ENCODE assay signal across 8 mouse cellular contexts in genomic region chr12:84450351-84450717, GRCm38 (mm10). TPM values are rescaled to one million over a fixed set of nuclear protein-coding genes. Genes with fewer than 3 reads are reported as not detected.
DNase-seq lines count a peak whose midpoint lies in the region; ATAC-seq and TF ChIP-seq lines count a peak whose summit lies in the region.

No protein-coding gene starts in this region.

- no peak overlapping the region for H3K27ac ChIP-seq in MEL (ENCODE audit: control insufficient read depth, low read depth, low read length)
- H3K27ac ChIP-seq in forebrain, embryonic 14.5 days (ENCODE audit: low read depth, low read length): peak overlapping the region; percentile 48; the same call in 1 of the 2 replicates
- H3K27ac ChIP-seq in kidney, embryonic 16.5 days (ENCODE audit: low read length): peak overlapping the region; percentile 90

- H3K9me3 ChIP-seq in MEL (replicated peaks; ENCODE audit: insufficient read depth, low read length): no peaks in the 10 kb centered on the region
- H3K9me3 ChIP-seq in forebrain, embryonic 14.5 days (replicated peaks; ENCODE audit: control insufficient read depth, low read length): no peaks in the 10 kb centered on the region
- H3K9me3 ChIP-seq in kidney, embryonic 16.5 days (ENCODE audit: low read length): no peaks in the 10 kb centered on the region

- H3K36me3 ChIP-seq in MEL (ENCODE audit: control insufficient read depth in 1 of 2, insufficient read depth in 2 of 2, low read length in 2 of 2): peaks cover 0 to 17% of the 10 kb centered on the region in 2 experiments; a peak in 2 of 4 replicates
- H3K36me3 ChIP-seq in forebrain, embryonic 14.5 days (ENCODE audit: control insufficient read depth, insufficient read depth, low read length): no peaks in the 10 kb centered on the region
- H3K36me3 ChIP-seq in kidney, embryonic 16.5 days (ENCODE audit: insufficient read depth, low read length): no peaks in the 10 kb centered on the region

- 1% methylated on average over 6 of the region's 6 CpGs for WGBS in forebrain, embryonic 14.5 days
- 1% methylated on average over 6 of the region's 6 CpGs for WGBS in kidney, embryonic 16.5 days

- no peak; the same call in 1 of the 2 replicates for ATAC-seq in forebrain, embryonic 14.5 days
- ATAC-seq in kidney, embryonic 16.5 days (ENCODE audit: low FRiP score, low TSS enrichment): peak; percentile 0; the same call in 1 of the 2 replicates
- ATAC-seq in megakaryocyte-erythroid progenitor cell, adult 5-6 weeks (replicated peaks; ENCODE audit: low FRiP score, low TSS enrichment, poor library complexity, severe bottlenecking): peak; percentile 4

- TF ChIP-seq POLR2A in MEL (IDR thresholded peaks at IDR 0.05; ENCODE audit: control insufficient read depth in 1 of 2, insufficient read depth in 1 of 2, low read depth in 1 of 2, low read length in 2 of 2, poor library complexity in 1 of 2): no peak

- intact Hi-C loops in gastrocnemius, postnatal 14 days (cut with DNase I; ENCODE audit: low total_unique reads): no loop called here

- H3K27me3 ChIP-seq in MEL (ENCODE audit: control insufficient read depth in 1 of 2, insufficient read depth in 2 of 2, low read length in 2 of 2): no peaks in the 10 kb centered on the region
- no peaks in the 10 kb centered on the region for H3K27me3 ChIP-seq in forebrain, embryonic 14.5 days (replicated peaks; ENCODE audit: control insufficient read depth, insufficient read depth, low read length)
- H3K27me3 ChIP-seq in kidney, embryonic 16.5 days (ENCODE audit: insufficient read depth, low read length): no peaks in the 10 kb centered on the region

- H3K4me1 ChIP-seq in MEL (ENCODE audit: control insufficient read depth in 1 of 2, insufficient read depth in 2 of 2, low read length in 2 of 2): peaks cover 3 to 12% of the 10 kb centered on the region in 2 experiments; a peak in 3 of 4 replicates
- H3K4me1 ChIP-seq in forebrain, embryonic 14.5 days (ENCODE audit: control insufficient read depth, insufficient read depth, low read length): peaks cover 7% of the 10 kb centered on the region
- peaks cover 16% of the 10 kb centered on the region for H3K4me1 ChIP-seq in kidney, embryonic 16.5 days (ENCODE audit: insufficient read depth, low read length)

- TF ChIP-seq RAD21 in MEL (IDR thresholded peaks at IDR 0.05; ENCODE audit: low read depth, low read length): no peak

- TF ChIP-seq EP300 in MEL (IDR thresholded peaks at IDR 0.05; ENCODE audit: low read depth in 1 of 2, low read length in 2 of 2): no peak

- TF ChIP-seq CTCF in MEL (IDR thresholded peaks at IDR 0.05 in 2 of 3, conservative IDR thresholded peaks at IDR 0.05 in 1 of 3; ENCODE audit: control insufficient read depth in 1 of 3, insufficient read depth in 1 of 3, low read depth in 2 of 3, low read length in 3 of 3, poor library complexity in 1 of 3, severe bottlenecking in 1 of 3): no peak

- H3K4me2 ChIP-seq in forebrain, embryonic 14.5 days (ENCODE audit: low read length): peak overlapping the region; percentile 82
- H3K4me2 ChIP-seq in kidney, embryonic 16.5 days (replicated peaks; ENCODE audit: low read depth, low read length): peak overlapping the region; percentile 90

- peak overlapping the region; percentile 61 for H3K9ac ChIP-seq in MEL (ENCODE audit: control insufficient read depth, low read depth, low read length, poor library complexity, severe bottlenecking)
- H3K9ac ChIP-seq in forebrain, embryonic 14.5 days (ENCODE audit: low read length): peak overlapping the region; percentile 66
- H3K9ac ChIP-seq in kidney, embryonic 16.5 days (replicated peaks; ENCODE audit: low read length): peak overlapping the region; percentile 71

- peak overlapping the region; percentile 77 to 89 for H3K4me3 ChIP-seq in MEL (ENCODE audit: control insufficient read depth in 1 of 2, insufficient read depth in 1 of 2, low read depth in 2 of 2, low read length in 2 of 2)
- H3K4me3 ChIP-seq in forebrain, embryonic 14.5 days (ENCODE audit: low read depth, low read length): peak overlapping the region; percentile 75
- peak overlapping the region; percentile 95 for H3K4me3 ChIP-seq in kidney, embryonic 16.5 days (ENCODE audit: low read length)

- peaks cover 13% of the 10 kb centered on the region for H3K79me2 ChIP-seq in MEL (ENCODE audit: control insufficient read depth, insufficient read depth, low read length, poor library complexity)

- peak; percentile 6 for DNase-seq in gastrocnemius, postnatal 14 days
- no peak for DNase-seq in gastrocnemius, postnatal 10 days
- no peak for DNase-seq in MEL (ENCODE audit: low read depth, low spot score)
- DNase-seq in forebrain, embryonic 14.5 days (ENCODE audit: low spot score): no peak
- DNase-seq in thymus, postnatal 10 days (ENCODE audit: low spot score in 2 of 2): no peak
- DNase-seq in urinary bladder, postnatal 10 days (ENCODE audit: low spot score): no peak

TF ChIP-seq in MEL, 35 proteins besides CTCF, POLR2A, EP300 and RAD21 (continues in another document):
- TF ChIP-seq POLR2AphosphoS5 (IDR thresholded peaks at IDR 0.05; ENCODE audit: borderline replicate concordance, low read depth, low read length): no peak
- TF ChIP-seq ZC3H11A (IDR thresholded peaks at IDR 0.05; ENCODE audit: low read depth, low read length): no peak
- TF ChIP-seq ELF1 (IDR thresholded peaks at IDR 0.05; ENCODE audit: low read depth, low read length): no peak
- no peak for TF ChIP-seq CHD1 (IDR thresholded peaks at IDR 0.05; ENCODE audit: low read depth, low read length)
- no peak for TF ChIP-seq RCOR1 (IDR thresholded peaks at IDR 0.05; ENCODE audit: low read depth, low read length)
- no peak for TF ChIP-seq MAZ (IDR thresholded peaks at IDR 0.05; ENCODE audit: low read depth, low read length)
- no peak for TF ChIP-seq ZMIZ1 (IDR thresholded peaks at IDR 0.05; ENCODE audit: low read depth, low read length)

RNA-seq across cellular contexts. Expression of gene Aldh6a1, which starts 0.5 kb away (rescaled TPM):
- 10 to 100 TPM; 43.2 to 55.1 TPM for total RNA-seq in gastrocnemius, postnatal 14 days (2021)
- total RNA-seq in gastrocnemius, postnatal 10 days (2021): 10 to 100 TPM; 32.1 to 34.1 TPM
- 1.0 and 1.4 TPM in 2 replicates for total RNA-seq in MEL (2012; rRNA removed)
- 1 to 10 TPM in 1 of 2 experiments, not detected in 1; 2.9 TPM for polyA plus RNA-seq in MEL (2012; ENCODE audit: insufficient read depth in 1 of 2, insufficient read length in 2 of 2, low read depth in 1 of 2, low replicate concordance in 2 of 2, missing spikeins in 1 of 2)
- polyA plus RNA-seq in forebrain, embryonic 14.5 days (2014; fragmentation: Nextera tagmentation; extraction: Ambion mirVana): 35.2 and 37.7 TPM in 2 replicates
- polyA plus RNA-seq in kidney, embryonic 16.5 days (2015; fragmentation: Nextera tagmentation; extraction: Ambion mirVana): 89.2 and 93.4 TPM in 2 replicates
- 7.5 and 11.2 TPM in 2 replicates for total RNA-seq in megakaryocyte-erythroid progenitor cell, adult 5-6 weeks (2014; fragmentation: Nextera tagmentation)
- 7.0 and 11.3 TPM in 2 replicates for total RNA-seq in megakaryocyte-erythroid progenitor cell, adult 5-6 weeks (2017)

RNA-seq across cellular contexts. Expression of gene Lin52, which starts 0.9 kb away (rescaled TPM):
- total RNA-seq in gastrocnemius, postnatal 14 days (2021): 1 to 10 TPM; 6.3 to 6.4 TPM
- 1 to 10 TPM; 4.9 to 5.6 TPM for total RNA-seq in gastrocnemius, postnatal 10 days (2021)
- 4.9 and 6.7 TPM in 2 replicates for total RNA-seq in MEL (2012; rRNA removed)
- 1 to 10 TPM in 1 of 2 experiments, not detected in 1; 7.7 TPM for polyA plus RNA-seq in MEL (2012; ENCODE audit: insufficient read depth in 1 of 2, insufficient read length in 2 of 2, low read depth in 1 of 2, low replicate concordance in 2 of 2, missing spikeins in 1 of 2)
- polyA plus RNA-seq in forebrain, embryonic 14.5 days (2014; fragmentation: Nextera tagmentation; extraction: Ambion mirVana): 41.2 and 46.1 TPM in 2 replicates
- polyA plus RNA-seq in kidney, embryonic 16.5 days (2015; fragmentation: Nextera tagmentation; extraction: Ambion mirVana): 21.7 and 23.7 TPM in 2 replicates
- total RNA-seq in megakaryocyte-erythroid progenitor cell, adult 5-6 weeks (2014; fragmentation: Nextera tagmentation): 17.0 and 20.2 TPM in 2 replicates
- total RNA-seq in megakaryocyte-erythroid progenitor cell, adult 5-6 weeks (2017): 12.6 and 16.5 TPM in 2 replicates

RNA-seq across cellular contexts. Expression of gene Rnf113a2, which starts 33.3 kb away (rescaled TPM):
- total RNA-seq in gastrocnemius, postnatal 14 days (2021): 1 to 10 TPM; 5.4 to 5.8 TPM
- 1 to 10 TPM; 5.9 to 6.8 TPM for total RNA-seq in gastrocnemius, postnatal 10 days (2021)
- total RNA-seq in MEL (2012; rRNA removed): 0.15 TPM in 1 of 2 replicates, not detected in the other
- under 1 TPM in 1 of 2 experiments, not detected in 1; 0.10 TPM for polyA plus RNA-seq in MEL (2012; ENCODE audit: insufficient read depth in 1 of 2, insufficient read length in 2 of 2, low read depth in 1 of 2, low replicate concordance in 2 of 2, missing spikeins in 1 of 2)
- 27.6 and 30.4 TPM in 2 replicates for polyA plus RNA-seq in forebrain, embryonic 14.5 days (2014; fragmentation: Nextera tagmentation; extraction: Ambion mirVana)
- polyA plus RNA-seq in kidney, embryonic 16.5 days (2015; fragmentation: Nextera tagmentation; extraction: Ambion mirVana): 22.3 and 23.0 TPM in 2 replicates
- 24.5 and 30.2 TPM in 2 replicates for total RNA-seq in megakaryocyte-erythroid progenitor cell, adult 5-6 weeks (2014; fragmentation: Nextera tagmentation)
- 34.9 and 35.0 TPM in 2 replicates for total RNA-seq in megakaryocyte-erythroid progenitor cell, adult 5-6 weeks (2017)

RNA-seq across cellular contexts. Expression of gene Bbof1, which starts 41.5 kb away (rescaled TPM):
- 1 to 10 TPM; 1.1 to 1.2 TPM for total RNA-seq in gastrocnemius, postnatal 14 days (2021)
- total RNA-seq in gastrocnemius, postnatal 10 days (2021): 1 to 10 TPM in 1 of 2 experiments, under 1 TPM in 1; 0.85 to 1.0 TPM
- 0.69 and 0.81 TPM in 2 replicates for total RNA-seq in MEL (2012; rRNA removed)
- 1 to 10 TPM in 1 of 2 experiments, not detected in 1; 1.3 TPM for polyA plus RNA-seq in MEL (2012; ENCODE audit: insufficient read depth in 1 of 2, insufficient read length in 2 of 2, low read depth in 1 of 2, low replicate concordance in 2 of 2, missing spikeins in 1 of 2)
- polyA plus RNA-seq in forebrain, embryonic 14.5 days (2014; fragmentation: Nextera tagmentation; extraction: Ambion mirVana): 0.94 and 3.3 TPM in 2 replicates
- 1.5 and 2.2 TPM in 2 replicates for polyA plus RNA-seq in kidney, embryonic 16.5 days (2015; fragmentation: Nextera tagmentation; extraction: Ambion mirVana)
- 1.1 and 2.0 TPM in 2 replicates for total RNA-seq in megakaryocyte-erythroid progenitor cell, adult 5-6 weeks (2014; fragmentation: Nextera tagmentation)
- 4.5 and 7.6 TPM in 2 replicates for total RNA-seq in megakaryocyte-erythroid progenitor cell, adult 5-6 weeks (2017)

RNA-seq across cellular contexts. Expression of gene Entpd5, which starts 41.5 kb away (rescaled TPM):
- total RNA-seq in gastrocnemius, postnatal 14 days (2021): 1 to 10 TPM; 7.5 to 8.9 TPM
- 1 to 10 TPM; 8.0 to 9.7 TPM for total RNA-seq in gastrocnemius, postnatal 10 days (2021)
- total RNA-seq in MEL (2012; rRNA removed): 5.7 and 8.7 TPM in 2 replicates
- polyA plus RNA-seq in MEL (2012; ENCODE audit: insufficient read depth in 1 of 2, insufficient read length in 2 of 2, low read depth in 1 of 2, low replicate concordance in 2 of 2, missing spikeins in 1 of 2): 10 to 100 TPM in 1 of 2 experiments, not detected in 1; 12.8 TPM
- 8.0 and 8.5 TPM in 2 replicates for polyA plus RNA-seq in forebrain, embryonic 14.5 days (2014; fragmentation: Nextera tagmentation; extraction: Ambion mirVana)
- polyA plus RNA-seq in kidney, embryonic 16.5 days (2015; fragmentation: Nextera tagmentation; extraction: Ambion mirVana): 57.7 and 68.8 TPM in 2 replicates
- 11.8 and 13.6 TPM in 2 replicates for total RNA-seq in megakaryocyte-erythroid progenitor cell, adult 5-6 weeks (2014; fragmentation: Nextera tagmentation)
- 14.5 and 26.4 TPM in 2 replicates for total RNA-seq in megakaryocyte-erythroid progenitor cell, adult 5-6 weeks (2017)
